Mouse (Mus musculus): ENCODE measurements around the gene Pcgf3.
A peak's percentile ranks its signal among the peaks of the same experiment; 100 is the strongest.

- TF ChIP-seq EP300 (IDR thresholded peaks at IDR 0.05; ENCODE audit: low read depth) (no peak), CTCF (IDR thresholded peaks at IDR 0.05; ENCODE audit: low read depth) (peak; percentile 62)
These were observed 24.2 kb downstream of the Pcgf3 start for GRCm38 (mm10) chr5:108485239-108485638.
